Mouse (Mus musculus) lung, postnatal 0 days (tissue): Measurements from ENCODE around the gene Podxl. TPM values are rescaled to one million over a fixed set of nuclear protein-coding genes. Genes with fewer than 3 reads are reported as not detected.

Source experiments
- ATAC-seq: fragments of 200-750 bp; cut with Nextera tagmentation; 2 replicates; pipeline ENCODE4 v1.8.0; 2017; ENCODE audit warnings: moderate library complexity
- DNase-seq: peaks from one replicate; pipeline ENCODE4 v3.0.0-alpha.2; 2016; ENCODE audit warnings: low spot score
- H3K27ac ChIP-seq: fragments of 300-500 bp; sonication (generic); 2 replicates; pipeline ENCODE4 v1.5.1; 2014; ENCODE audit warnings: antibody characterized with exemption, mild to moderate bottlenecking, low read length, mixed read lengths
- H3K27me3 ChIP-seq: fragments of 300-500 bp; sonication (generic); replicated peaks from 2 replicates; pipeline ENCODE4 v1.6.1; 2014; ENCODE audit warnings: low read length, mixed read lengths; ENCODE audit not compliant: insufficient read depth
- H3K36me3 ChIP-seq: fragments of 300-500 bp; sonication (generic); 2 replicates; pipeline ENCODE4 v1.6.1; 2014; ENCODE audit warnings: low read length, mixed read lengths; ENCODE audit not compliant: insufficient read depth
- H3K4me1 ChIP-seq: fragments of 300-500 bp; sonication (generic); 2 replicates; pipeline ENCODE4 v1.6.1; 2014; ENCODE audit warnings: antibody characterized with exemption, low read depth, low read length, mixed read lengths; ENCODE audit not compliant: insufficient read depth
- H3K4me2 ChIP-seq: fragments of 300-500 bp; sonication (generic); replicated peaks from 2 replicates; pipeline ENCODE4 v1.6.1; 2014; ENCODE audit warnings: low read depth, mild to moderate bottlenecking, low read length, moderate library complexity, mixed read lengths
- H3K4me3 ChIP-seq: fragments of 300-500 bp; sonication (generic); 2 replicates; pipeline ENCODE4 v1.5.1; 2014; ENCODE audit warnings: low read depth, low read length
- H3K9ac ChIP-seq: fragments of 300-500 bp; sonication (generic); replicated peaks from 2 replicates; pipeline ENCODE4 v1.6.1; 2014; ENCODE audit warnings: low read depth, mild to moderate bottlenecking
- H3K9me3 ChIP-seq: fragments of 300-500 bp; sonication (generic); 2 replicates; pipeline ENCODE4 v1.6.1; 2016; ENCODE audit warnings: low read length, mixed read lengths
- CTCF ChIP-seq: IDR thresholded peaks from 2 replicates; pipeline ENCODE4 v1.5.1; 2016; ENCODE audit warnings: antibody characterized with exemption, mild to moderate bottlenecking
- EP300 ChIP-seq: IDR thresholded peaks from 2 replicates; pipeline ENCODE4 v1.6.1; 2016; ENCODE audit warnings: antibody characterized with exemption, mild to moderate bottlenecking, control low read depth
- WGBS: fragments of 180-500 bp; shearing (Covaris S2); extraction: QIAGEN DNeasy Blood & Tissue Kit; methylation state at CpG from one replicate; pipeline ENCODE4 v1.1.7; 2014; 5-methylcytosine and 5-hydroxymethylcytosine counted together
- polyA plus RNA-seq: library from polyadenylated mRNA; unstranded; fragments of >200 nt; fragmentation: Nextera tagmentation; extraction: Ambion mirVana; gene quantifications from 2 replicates; pipeline ENCODE4 v1.2.1, GENCODE M21; 2015

Gene Podxl
- polyA plus RNA-seq, 1 experiment from 2014 or later = 56.8 TPM

DNA sequence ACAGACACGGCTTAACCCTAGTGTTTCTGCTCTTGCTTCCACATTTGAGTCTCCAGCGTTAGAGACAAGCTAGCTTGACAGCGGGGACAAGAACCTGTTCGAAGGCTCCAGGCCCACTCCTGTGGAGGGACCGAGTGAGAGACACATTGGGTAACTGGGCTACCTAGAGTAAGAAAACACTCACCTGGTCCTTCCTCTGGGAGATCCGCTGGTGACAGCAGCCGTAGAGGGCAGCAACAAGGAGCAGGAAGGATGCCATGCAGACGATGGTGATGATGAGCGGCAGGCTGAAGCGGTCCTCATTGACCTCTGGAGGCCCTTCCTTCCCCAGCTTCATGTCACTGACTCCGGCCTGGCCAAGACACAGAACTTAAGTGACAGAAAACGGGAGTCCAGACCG lies 39.7 kb downstream of the Podxl start:
- Histone ChIP-seq H3K27me3 (no peaks in the 10 kb centered on the region), H3K4me1 (peaks cover 2% of the 10 kb centered on the region), H3K9ac (no peak overlapping the region), H3K27ac (no peak overlapping the region), H3K4me3 (no peak overlapping the region), H3K9me3 (no peaks in the 10 kb centered on the region), H3K4me2 (no peak overlapping the region), H3K36me3 (peaks cover 8% of the 10 kb centered on the region)
- 85% methylated on average over 13 of the region's 13 CpGs for WGBS
- no peak for DNase-seq
- ATAC-seq = no peak
- TF ChIP-seq CTCF (no peak), EP300 (no peak)

DNA sequence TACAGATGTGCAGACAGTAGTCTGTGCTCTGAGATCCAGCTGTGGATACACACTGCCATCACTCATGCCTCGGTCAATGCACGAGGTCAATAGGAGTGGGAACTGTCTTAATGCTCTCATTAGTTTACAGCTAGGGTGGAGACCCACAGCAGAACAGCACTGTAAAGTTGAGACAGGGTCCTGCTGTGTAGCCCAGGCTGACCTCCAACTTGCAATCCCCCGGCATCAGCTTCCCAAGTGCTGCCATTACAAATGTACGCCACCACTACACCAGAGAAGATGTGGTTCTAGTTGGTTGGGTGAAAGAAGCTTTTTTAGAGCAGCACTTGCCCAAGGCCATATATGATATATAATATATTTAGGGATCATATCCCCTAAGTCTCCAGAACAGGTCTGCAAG lies 40.1 kb downstream of the Podxl start:
- TF ChIP-seq EP300 (no peak), CTCF (no peak)
- 92% methylated on average over 4 of the region's 4 CpGs for WGBS
- peaks cover 8% of the 10 kb centered on the region for H3K36me3 ChIP-seq
- no peak for DNase-seq
- no peak overlapping the region for H3K27ac ChIP-seq
- H3K27me3 ChIP-seq = no peaks in the 10 kb centered on the region
- ATAC-seq = no peak
- no peak overlapping the region for H3K4me2 ChIP-seq
- no peak overlapping the region for H3K9ac ChIP-seq
- no peak overlapping the region for H3K4me3 ChIP-seq
- peaks cover 6% of the 10 kb centered on the region for H3K4me1 ChIP-seq
- no peaks in the 10 kb centered on the region for H3K9me3 ChIP-seq

DNA sequence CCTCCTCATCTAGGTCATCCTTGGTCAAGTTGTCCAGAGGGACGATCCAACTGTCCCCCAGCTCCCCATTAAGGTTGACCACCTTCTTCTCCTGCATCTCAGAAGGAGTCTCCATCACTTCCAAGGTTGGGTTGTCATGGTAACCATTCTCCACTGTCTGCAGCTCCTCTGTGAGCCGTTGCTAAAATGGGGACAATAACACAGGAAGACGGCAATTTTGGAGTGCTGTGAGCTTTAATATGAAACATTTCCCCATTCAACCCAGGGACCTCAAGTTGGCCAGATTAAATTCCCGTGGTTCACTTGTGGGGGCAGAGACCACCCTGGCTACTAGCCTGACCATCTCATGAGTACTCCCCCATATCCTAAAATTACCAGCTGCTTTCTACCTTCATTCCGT lies 40.7 kb downstream of the Podxl start:
- H3K9ac ChIP-seq = no peak overlapping the region
- TF ChIP-seq EP300 (no peak), CTCF (no peak)
- no peak overlapping the region for H3K4me2 ChIP-seq
- H3K9me3 ChIP-seq = no peaks in the 10 kb centered on the region
- peaks cover 9% of the 10 kb centered on the region for H3K4me1 ChIP-seq
- H3K4me3 ChIP-seq = no peak overlapping the region
- H3K27ac ChIP-seq = no peak overlapping the region
- no peaks in the 10 kb centered on the region for H3K27me3 ChIP-seq
- DNase-seq = no peak
- peaks cover 8% of the 10 kb centered on the region for H3K36me3 ChIP-seq
- 70% methylated on average over 5 of the region's 5 CpGs for WGBS
- no peak for ATAC-seq

DNA sequence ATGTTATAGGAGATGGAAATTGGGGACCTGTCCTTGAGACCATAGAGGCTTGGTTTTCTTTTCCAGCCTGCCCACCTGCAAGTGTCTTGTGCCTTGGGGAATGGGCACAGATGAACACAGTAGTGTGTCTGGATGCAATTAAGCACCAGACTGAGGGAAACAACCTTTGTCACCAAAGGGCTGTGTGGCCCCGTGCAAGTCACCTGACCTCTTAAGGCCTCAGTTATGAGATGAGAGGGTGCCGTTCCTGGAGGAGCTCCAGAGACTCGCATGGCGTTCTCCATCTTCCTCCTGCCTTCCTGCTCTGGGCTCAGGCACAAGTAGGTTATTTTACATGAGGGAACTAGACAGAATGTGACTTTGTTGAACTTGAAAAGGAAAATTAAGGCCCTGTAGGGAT lies 41.3 kb downstream of the Podxl start:
- H3K9ac ChIP-seq = no peak overlapping the region
- no peaks in the 10 kb centered on the region for H3K27me3 ChIP-seq
- H3K9me3 ChIP-seq = no peaks in the 10 kb centered on the region
- TF ChIP-seq CTCF = no peak
- no peak for TF ChIP-seq EP300
- peaks cover 8% of the 10 kb centered on the region for H3K36me3 ChIP-seq
- WGBS = 57% methylated on average over 4 of the region's 4 CpGs
- H3K4me2 ChIP-seq = no peak overlapping the region
- DNase-seq (no peak), ATAC-seq (no peak)
- no peak overlapping the region for H3K4me3 ChIP-seq
- H3K27ac ChIP-seq = no peak overlapping the region
- H3K4me1 ChIP-seq = peaks cover 13% of the 10 kb centered on the region

DNA sequence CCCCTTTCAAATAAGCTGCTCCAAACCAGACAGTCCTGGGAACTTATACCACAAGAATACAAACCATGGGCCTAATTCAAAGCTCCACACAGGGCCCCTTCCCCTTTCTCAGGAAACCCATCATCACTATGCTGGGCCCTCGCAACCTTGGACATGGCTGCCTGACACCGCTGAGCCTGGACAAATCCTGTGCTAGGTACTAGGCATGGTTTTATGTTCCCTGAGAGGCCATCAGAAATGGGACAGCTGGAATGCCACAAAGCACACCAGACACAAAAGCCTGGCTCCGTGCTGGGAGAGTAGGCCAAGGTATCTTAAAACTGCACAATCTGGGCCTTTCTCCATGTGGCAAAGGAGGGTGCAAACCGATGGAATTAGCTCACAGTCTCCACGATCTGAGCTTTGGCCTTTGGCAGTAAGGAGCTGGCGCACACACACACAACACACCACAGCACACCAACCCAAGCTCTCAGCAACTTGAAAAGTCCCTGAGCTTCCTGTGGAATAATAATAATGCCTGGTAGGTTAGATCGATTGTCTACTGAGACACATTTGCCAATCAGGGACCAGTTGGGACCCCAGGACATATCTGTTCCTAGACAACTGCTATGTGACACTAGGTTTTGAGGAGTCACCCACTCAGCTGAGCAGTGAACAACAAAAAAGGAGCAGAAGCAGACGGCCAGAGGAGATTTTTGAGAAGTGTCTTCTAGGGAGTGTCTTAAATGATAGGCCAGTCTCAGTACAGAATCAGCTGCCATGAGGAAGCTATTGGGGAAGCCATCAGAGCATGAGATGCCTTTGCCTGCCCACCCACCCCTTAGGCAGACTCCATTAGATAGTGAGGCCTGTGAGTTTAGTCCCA lies 42.1 kb downstream of the Podxl start:
- H3K36me3 ChIP-seq = peaks cover 8% of the 10 kb centered on the region
- 69% methylated on average over 8 of the region's 8 CpGs for WGBS
- ATAC-seq (no peak), DNase-seq (no peak)
- H3K4me1 ChIP-seq = peaks cover 20% of the 10 kb centered on the region
- no peaks in the 10 kb centered on the region for H3K9me3 ChIP-seq
- H3K4me2 ChIP-seq = no peak overlapping the region
- no peaks in the 10 kb centered on the region for H3K27me3 ChIP-seq
- TF ChIP-seq EP300 (no peak), CTCF (no peak)
- H3K4me3 ChIP-seq = no peak overlapping the region
- H3K27ac ChIP-seq = no peak overlapping the region
- no peak overlapping the region for H3K9ac ChIP-seq

DNA sequence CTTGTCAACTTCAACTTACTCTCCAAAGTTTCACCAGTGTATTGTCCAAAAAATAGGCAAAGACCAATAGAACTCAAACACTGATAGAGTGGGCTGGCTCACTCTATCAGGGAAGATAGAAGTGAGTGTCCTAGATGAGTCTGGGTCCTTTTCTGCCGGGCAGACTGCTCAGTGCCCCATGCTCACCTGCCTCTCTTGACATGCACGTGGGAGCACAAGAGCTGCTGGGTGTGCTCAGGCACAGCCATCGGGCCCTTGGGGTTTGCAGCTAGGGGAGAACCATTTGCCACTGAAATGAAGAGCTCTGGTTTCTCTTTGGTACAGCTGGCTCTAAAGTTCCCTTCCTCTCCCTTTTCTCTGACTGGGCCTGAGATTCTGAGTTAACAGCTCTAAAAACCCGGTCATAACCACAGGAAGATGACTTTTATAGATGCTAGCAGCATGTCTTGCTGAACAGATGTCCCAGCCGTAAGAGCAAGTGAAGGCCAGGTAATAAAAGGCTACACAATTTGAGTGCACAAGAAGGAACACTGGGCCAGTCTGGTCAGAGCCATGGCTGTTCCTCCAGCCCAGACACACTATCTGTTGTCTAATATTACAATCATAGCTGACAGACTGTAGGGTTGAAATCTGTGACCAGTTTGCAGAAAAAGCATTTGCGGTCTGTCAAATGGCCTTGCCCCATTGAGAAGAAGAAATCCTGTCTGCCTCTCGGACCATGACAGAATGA lies 43.1 kb downstream of the Podxl start:
- WGBS = 66% methylated on average over 7 of the region's 7 CpGs
- Histone ChIP-seq H3K27me3 (no peaks in the 10 kb centered on the region), H3K4me1 (peaks cover 20% of the 10 kb centered on the region), H3K4me3 (no peak overlapping the region), H3K27ac (no peak overlapping the region), H3K36me3 (peaks cover 8% of the 10 kb centered on the region; the same call in 1 of the 2 replicates), H3K9ac (no peak overlapping the region), H3K9me3 (no peaks in the 10 kb centered on the region), H3K4me2 (no peak overlapping the region)
- no peak for DNase-seq
- no peak for ATAC-seq
- TF ChIP-seq EP300 = no peak
- TF ChIP-seq CTCF = no peak
